Mouse (Mus musculus): ENCODE results near the gene Ube2m.
A peak's percentile ranks its signal among the peaks of the same experiment; 100 is the strongest.

- TF ChIP-seq POLR2A (IDR thresholded peaks at IDR 0.05; ENCODE audit: control insufficient read depth, low read depth, low read length): peak; percentile 59; the same call in 1 of the 2 replicates
- no peak for TF ChIP-seq CTCF (IDR thresholded peaks at IDR 0.05; ENCODE audit: control insufficient read depth, insufficient read depth, insufficient replicate concordance, low read depth, low read length)
Observed at GRCm38 (mm10) chr7:13022773-13023535, 15.1 kb downstream of the Ube2m start.
